Mouse (Mus musculus) forebrain, postnatal 0 days (tissue): Measurements from ENCODE around the gene Cplx2. TPM values are rescaled to one million over a fixed set of nuclear protein-coding genes. Genes with fewer than 3 reads are reported as not detected.

Experiments
- ATAC-seq: fragments of 200-750 bp; cut with Nextera tagmentation; 2 replicates; pipeline ENCODE4 v1.8.0; 2017; ENCODE audit warnings: mild to moderate bottlenecking, moderate library complexity
- DNase-seq: peaks from one replicate; pipeline ENCODE4 v3.0.0-alpha.2; 2015
- H3K27ac ChIP-seq: fragments of 300-500 bp; sonication (generic); 2 replicates; pipeline ENCODE4 v1.5.1; 2014; ENCODE audit warnings: low read depth, mild to moderate bottlenecking, antibody characterized with exemption, low read length, moderate library complexity, mixed read lengths
- H3K27me3 ChIP-seq: fragments of 300-500 bp; sonication (generic); 2 replicates; pipeline ENCODE4 v1.6.1; 2014; ENCODE audit warnings: mild to moderate bottlenecking, low read length, mixed read lengths; ENCODE audit not compliant: insufficient read depth
- H3K36me3 ChIP-seq: fragments of 300-500 bp; sonication (generic); 2 replicates; pipeline ENCODE4 v1.6.1; 2014; ENCODE audit warnings: mild to moderate bottlenecking, moderate library complexity; ENCODE audit not compliant: insufficient read depth
- H3K4me1 ChIP-seq: fragments of 300-500 bp; sonication (generic); 2 replicates; pipeline ENCODE4 v1.6.1; 2014; ENCODE audit warnings: antibody characterized with exemption; ENCODE audit not compliant: insufficient read depth
- H3K4me2 ChIP-seq: fragments of 300-500 bp; sonication (generic); 2 replicates; pipeline ENCODE4 v1.6.1; 2014; ENCODE audit warnings: low read depth, mild to moderate bottlenecking, moderate library complexity
- H3K4me3 ChIP-seq: fragments of 300-500 bp; sonication (generic); 2 replicates; pipeline ENCODE4 v1.5.1; 2014; ENCODE audit warnings: low read depth, low read length, mixed read lengths
- H3K9ac ChIP-seq: fragments of 300-500 bp; sonication (generic); 2 replicates; pipeline ENCODE4 v1.6.1; 2014; ENCODE audit warnings: mild to moderate bottlenecking
- H3K9me3 ChIP-seq: fragments of 300-500 bp; sonication (generic); 2 replicates; pipeline ENCODE4 v1.6.1; 2016; ENCODE audit warnings: low read length
- CTCF ChIP-seq: sonication (generic); IDR thresholded peaks from 2 replicates; pipeline ENCODE4 v1.5.1; 2016; ENCODE audit warnings: antibody characterized with exemption, control low read depth, low read depth
- WGBS: fragments of 180-500 bp; shearing (Covaris S2); extraction: QIAGEN DNeasy Blood & Tissue Kit; methylation state at CpG from one replicate; pipeline ENCODE4 v1.1.7; 2014; 5-methylcytosine and 5-hydroxymethylcytosine counted together
- polyA plus RNA-seq: library from polyadenylated mRNA; unstranded; fragments of >200 nt; fragmentation: Nextera tagmentation; extraction: Ambion mirVana; gene quantifications from 2 replicates; pipeline ENCODE4 v1.2.1, GENCODE M21; 2015
- total RNA-seq: library from RNA; depleted of rRNA; stranded (reverse); fragments of >200 nt; gene quantifications from 2 replicates; pipeline ENCODE4 v1.2.3, GENCODE M21; 2014

The Cplx2 gene
- total and polyA plus RNA-seq, 2 experiments from 2014 or later: 49.8 to 102 TPM

DNA sequence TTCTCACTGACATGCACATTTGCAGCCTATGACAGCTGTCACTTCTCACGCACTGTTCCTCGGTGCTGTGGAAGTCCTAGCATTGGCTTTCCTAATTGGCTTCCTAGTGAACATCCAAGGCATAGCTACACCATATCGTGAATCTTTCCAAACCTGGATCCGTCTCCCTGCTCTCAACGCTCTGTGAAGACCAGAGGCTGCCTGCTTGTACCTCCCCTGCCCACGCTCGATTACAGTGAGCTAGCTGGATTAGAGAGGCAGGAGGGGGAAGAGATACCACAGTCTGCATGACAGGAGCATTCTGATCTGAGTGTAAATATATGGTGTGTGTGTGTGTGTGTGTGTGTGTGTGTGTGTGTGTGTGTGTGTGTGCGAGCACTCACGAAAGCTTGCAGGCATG, 3.0 kb upstream of the Cplx2 start:
- DNase-seq (no peak), ATAC-seq (no peak)
- Histone ChIP-seq H3K27ac (no peak overlapping the region), H3K36me3 (no peaks in the 10 kb centered on the region), H3K27me3 (no peaks in the 10 kb centered on the region), H3K9me3 (no peaks in the 10 kb centered on the region), H3K4me3 (no peak overlapping the region), H3K4me1 (peaks cover 21% of the 10 kb centered on the region; the same call in 1 of the 2 replicates), H3K4me2 (no peak overlapping the region), H3K9ac (no peak overlapping the region)
- 65% methylated on average over 9 of the region's 9 CpGs for WGBS
- TF ChIP-seq CTCF: no peak

DNA sequence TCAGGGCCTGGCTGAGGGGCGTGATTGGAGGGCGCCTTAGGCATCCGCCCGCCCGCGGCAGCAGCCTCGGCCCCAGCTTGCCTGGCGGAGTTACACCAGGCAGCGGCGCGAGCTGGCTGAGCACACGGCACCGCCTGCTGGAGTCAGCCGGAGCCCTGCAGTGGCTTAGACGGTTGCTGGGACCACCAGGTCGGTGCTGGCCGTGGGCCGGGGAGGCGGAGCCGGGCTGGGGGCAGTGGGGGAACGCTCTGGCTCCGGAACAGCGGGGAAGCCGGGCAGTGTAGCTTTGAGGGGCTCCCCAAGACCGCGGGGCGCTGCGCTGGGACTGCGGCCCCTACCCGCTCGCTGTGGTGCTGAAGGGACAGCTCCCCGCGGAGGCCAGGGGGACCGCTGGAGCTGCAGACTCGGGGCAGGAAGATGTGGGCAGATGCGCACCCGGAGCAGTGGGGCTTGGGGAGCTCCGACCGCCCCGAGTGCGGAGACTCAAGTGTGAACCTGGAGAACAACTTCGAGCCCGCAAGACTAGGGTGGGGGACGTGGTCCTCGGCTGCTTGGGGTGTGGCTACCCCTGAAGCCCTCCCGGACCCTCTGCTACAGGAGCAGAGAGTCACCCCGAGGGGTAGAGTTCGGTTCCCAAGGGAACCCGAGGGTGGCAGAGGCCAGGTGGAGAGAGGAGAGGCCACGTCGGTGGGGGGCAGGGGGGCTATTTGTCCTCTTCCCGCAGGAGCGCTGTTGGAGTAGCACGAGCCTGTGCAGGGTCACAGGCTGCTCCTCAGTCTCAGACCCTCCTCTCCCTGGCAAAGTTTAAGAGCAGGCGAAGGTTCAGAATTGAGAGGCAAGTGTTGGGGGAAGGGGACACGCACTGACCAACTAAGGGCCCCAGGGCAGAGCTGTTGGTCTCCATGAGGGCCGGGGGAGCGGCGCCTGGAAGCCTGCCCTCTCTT, 510 bp downstream of the Cplx2 start:
- ATAC-seq (peak; percentile 88), DNase-seq (peak; percentile 91)
- Histone ChIP-seq H3K36me3 (no peaks in the 10 kb centered on the region), H3K4me3 (peak overlapping the region; percentile 52), H3K4me2 (peak overlapping the region; percentile 52), H3K9me3 (no peaks in the 10 kb centered on the region), H3K4me1 (peaks cover 18% of the 10 kb centered on the region; the same call in 1 of the 2 replicates), H3K9ac (peak overlapping the region; percentile 73), H3K27ac (peak overlapping the region; percentile 91), H3K27me3 (no peaks in the 10 kb centered on the region)
- under 1% methylated on average over 59 of the region's 59 CpGs for WGBS
- TF ChIP-seq CTCF: peak; percentile 66

DNA sequence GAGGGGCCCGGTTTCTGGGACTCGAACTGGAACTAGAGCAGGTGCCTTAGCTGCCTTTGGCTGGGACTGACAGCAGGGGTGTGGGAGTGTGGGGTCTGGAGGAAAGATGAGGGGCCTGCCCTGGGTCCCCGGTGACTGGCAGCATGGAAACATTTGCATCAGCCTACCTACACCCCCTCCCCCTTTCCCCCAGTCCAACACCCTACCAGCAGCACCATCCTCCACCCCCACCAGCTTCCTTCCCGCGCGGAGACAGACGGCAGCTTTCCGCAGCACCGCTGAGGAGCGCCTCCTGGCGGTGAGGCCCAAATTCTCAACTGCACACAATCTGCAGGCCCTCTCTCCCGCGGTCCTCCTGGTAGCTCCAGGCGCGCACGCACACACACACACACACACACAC, 1.5 kb downstream of the Cplx2 start:
- Histone ChIP-seq H3K9me3 (no peaks in the 10 kb centered on the region), H3K4me1 (peaks cover 18% of the 10 kb centered on the region; the same call in 1 of the 2 replicates), H3K36me3 (no peaks in the 10 kb centered on the region), H3K9ac (peak overlapping the region; percentile 73), H3K27me3 (no peaks in the 10 kb centered on the region), H3K4me2 (peak overlapping the region; percentile 52), H3K4me3 (peak overlapping the region; percentile 52), H3K27ac (peak overlapping the region; percentile 91)
- DNase-seq (peak; percentile 89), ATAC-seq (peak; percentile 49)
- WGBS: under 1% methylated on average over 16 of the region's 16 CpGs
- TF ChIP-seq CTCF: peak; percentile 93

DNA sequence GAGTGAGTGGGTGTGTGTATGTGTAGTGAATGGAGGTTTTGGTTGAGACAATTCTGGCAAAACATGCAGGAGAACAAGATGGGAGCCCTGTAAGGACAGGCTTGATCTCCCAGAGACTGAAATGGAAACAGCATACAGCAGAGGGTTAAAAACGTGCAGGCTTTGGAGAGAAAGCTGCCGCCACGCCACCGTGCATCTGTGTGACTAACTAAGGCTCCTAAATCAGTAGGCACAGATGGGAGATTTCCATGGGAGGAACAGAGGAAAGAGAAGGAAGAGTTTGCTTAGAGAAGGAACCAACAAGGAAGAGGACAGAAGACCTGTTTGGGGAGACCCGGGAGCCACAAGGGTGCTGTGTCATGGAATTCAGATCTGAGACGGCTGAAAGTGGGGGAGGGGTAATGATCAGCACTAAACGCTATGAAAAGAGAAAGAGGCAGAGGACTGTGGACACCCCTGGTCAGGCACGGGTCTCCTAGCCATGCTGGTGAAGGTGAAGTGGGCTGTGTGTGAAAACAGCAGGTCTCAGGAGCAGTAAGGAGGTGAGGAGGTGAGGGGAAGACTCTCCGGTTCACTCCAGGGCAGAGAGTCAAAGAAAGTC, 3.1 kb downstream of the Cplx2 start:
- Histone ChIP-seq H3K4me1 (peaks cover 18% of the 10 kb centered on the region; the same call in 1 of the 2 replicates), H3K27ac (peak overlapping the region; percentile 70), H3K9me3 (no peaks in the 10 kb centered on the region), H3K27me3 (no peaks in the 10 kb centered on the region), H3K4me2 (peak overlapping the region; percentile 52), H3K9ac (peak overlapping the region; percentile 31; the same call in 1 of the 2 replicates), H3K4me3 (peak overlapping the region; percentile 16; the same call in 1 of the 2 replicates), H3K36me3 (peaks cover under 1% of the 10 kb centered on the region; the same call in 1 of the 2 replicates)
- DNase-seq: peak; percentile 79
- no peak for TF ChIP-seq CTCF
- ATAC-seq: 0 out of 2 replicates have a peak, but pooled peaks have one; percentile 3
- WGBS: 31% methylated on average over 9 of the region's 9 CpGs

DNA sequence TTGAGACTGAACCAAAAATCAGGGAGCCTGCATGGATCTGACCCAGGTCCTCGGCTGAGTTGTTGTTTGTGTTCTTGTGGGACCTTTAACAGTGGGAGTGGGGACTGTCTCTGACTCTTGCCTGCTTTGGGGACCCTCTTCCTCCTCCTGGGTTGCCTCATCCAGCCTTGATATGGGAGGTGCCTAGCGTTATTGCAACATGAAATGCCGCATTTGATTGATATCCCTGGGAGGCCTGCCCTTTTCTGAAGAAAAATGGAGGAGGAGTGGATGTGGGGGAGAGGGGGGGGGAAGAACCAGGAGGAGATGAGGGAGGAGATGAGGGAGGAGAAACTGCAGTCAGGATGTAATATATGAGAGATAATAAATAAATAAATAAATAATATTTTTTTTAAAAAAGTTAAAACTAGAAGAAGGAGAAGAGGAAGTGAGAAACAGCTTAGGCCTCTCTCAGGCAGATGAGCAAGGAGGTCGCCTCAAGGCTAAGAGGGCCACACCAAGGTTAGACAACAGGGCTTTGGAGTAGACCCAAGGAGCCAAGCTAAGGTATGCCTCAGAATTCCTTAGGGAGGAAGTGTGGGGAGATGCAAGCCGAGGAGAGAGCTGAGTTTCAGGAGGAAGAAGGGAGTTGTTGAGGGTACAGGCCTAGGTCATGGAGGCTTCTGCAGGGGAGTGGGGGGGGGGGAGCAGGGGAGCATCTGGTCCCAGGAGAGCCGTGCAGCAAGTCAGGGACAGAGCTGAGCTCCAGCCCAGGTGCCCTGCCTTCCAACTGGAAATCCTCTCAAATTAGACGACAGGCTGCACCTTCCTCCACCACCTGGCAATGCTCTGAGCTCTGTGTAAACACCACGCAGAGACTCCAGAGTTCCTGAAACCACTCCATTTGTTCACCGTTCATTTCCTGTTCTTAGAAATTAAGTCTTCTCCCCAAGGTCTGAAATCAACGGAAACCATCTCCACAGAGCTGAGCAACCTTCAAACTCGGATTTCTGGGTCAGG, 4.6 kb downstream of the Cplx2 start:
- Histone ChIP-seq H3K4me2 (no peak overlapping the region), H3K27me3 (no peaks in the 10 kb centered on the region), H3K9ac (no peak overlapping the region), H3K9me3 (no peaks in the 10 kb centered on the region), H3K36me3 (peaks cover 10% of the 10 kb centered on the region), H3K4me1 (peaks cover 11% of the 10 kb centered on the region; the same call in 1 of the 2 replicates), H3K4me3 (no peak overlapping the region), H3K27ac (no peak overlapping the region)
- DNase-seq (no peak), ATAC-seq (no peak)
- no peak for TF ChIP-seq CTCF
- WGBS: 58% methylated on average over 11 of the region's 11 CpGs

DNA sequence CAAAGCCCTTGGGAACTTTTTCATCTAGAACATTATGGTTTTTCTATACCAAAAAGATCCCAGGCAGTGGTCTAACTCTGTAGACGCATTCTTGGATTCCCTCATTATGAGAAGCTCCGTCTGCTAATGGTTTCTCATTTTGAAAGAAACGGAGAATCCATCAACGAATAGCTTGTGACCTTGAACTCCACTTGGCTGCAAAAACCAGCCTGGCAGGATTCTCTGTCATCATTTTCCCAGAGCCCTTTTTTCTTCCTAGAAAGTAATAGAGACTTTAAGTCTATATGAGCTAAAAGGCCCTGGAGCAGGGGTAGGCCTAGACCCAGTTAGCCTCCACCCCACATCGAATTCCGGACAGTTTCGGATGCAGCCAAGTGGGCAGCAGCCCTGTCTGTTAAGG, 5.6 kb downstream of the Cplx2 start:
- no peak for ATAC-seq
- peaks cover 10% of the 10 kb centered on the region for H3K36me3 ChIP-seq
- H3K27me3 ChIP-seq: no peaks in the 10 kb centered on the region
- H3K4me1 ChIP-seq: peaks cover 9% of the 10 kb centered on the region; the same call in 1 of the 2 replicates
- 71% methylated on average over 7 of the region's 7 CpGs for WGBS
- no peak overlapping the region for H3K27ac ChIP-seq
- no peak for DNase-seq
- no peak overlapping the region for H3K4me2 ChIP-seq
- no peak for TF ChIP-seq CTCF
- no peaks in the 10 kb centered on the region for H3K9me3 ChIP-seq
- H3K9ac ChIP-seq: no peak overlapping the region
- H3K4me3 ChIP-seq: no peak overlapping the region
